Mouse (Mus musculus) intestine, embryonic 15.5 days (tissue): ENCODE results near the gene Orc1. TPM values are rescaled to one million over a fixed set of nuclear protein-coding genes. Genes with fewer than 3 reads are reported as not detected.

ENCODE experiments used
- ATAC-seq: fragments of 200-750 bp; cut with Nextera tagmentation; 2 replicates; pipeline ENCODE4 v1.8.0; 2017; ENCODE audit warnings: moderate TSS enrichment, moderate library complexity
- H3K27ac ChIP-seq: fragments of 300-500 bp; sonication (generic); 2 replicates; pipeline ENCODE4 v1.5.1; 2015; ENCODE audit warnings: mild to moderate bottlenecking, inconsistent platforms
- H3K27me3 ChIP-seq: fragments of 300-500 bp; sonication (generic); replicated peaks from 2 replicates; pipeline ENCODE4 v1.6.1; 2015; ENCODE audit warnings: inconsistent platforms
- H3K36me3 ChIP-seq: fragments of 300-500 bp; sonication (generic); 2 replicates; pipeline ENCODE4 v1.6.1; 2015; ENCODE audit warnings: inconsistent platforms
- H3K4me1 ChIP-seq: fragments of 300-500 bp; sonication (generic); replicated peaks from 2 replicates; pipeline ENCODE4 v1.6.1; 2015; ENCODE audit warnings: inconsistent platforms
- H3K4me2 ChIP-seq: fragments of 300-500 bp; sonication (generic); replicated peaks from 2 replicates; pipeline ENCODE4 v1.6.1; 2015; ENCODE audit warnings: mild to moderate bottlenecking, inconsistent platforms
- H3K4me3 ChIP-seq: fragments of 300-500 bp; sonication (generic); replicated peaks from 2 replicates; pipeline ENCODE4 v1.5.1; 2015; ENCODE audit warnings: inconsistent platforms
- H3K9ac ChIP-seq: fragments of 300-500 bp; sonication (generic); 2 replicates; pipeline ENCODE4 v1.6.1; 2015; ENCODE audit warnings: inconsistent platforms
- H3K9me3 ChIP-seq: fragments of 300-500 bp; sonication (generic); 2 replicates; pipeline ENCODE4 v1.6.1; 2016; ENCODE audit warnings: inconsistent platforms
- WGBS: fragments of 180-500 bp; shearing (Covaris S2); methylation state at CpG from one replicate; pipeline ENCODE4 v1.1.7; 2015; 5-methylcytosine and 5-hydroxymethylcytosine counted together
- polyA plus RNA-seq: library from polyadenylated mRNA; unstranded; fragments of >200 nt; fragmentation: Nextera tagmentation; extraction: Ambion mirVana; gene quantifications from 2 replicates; pipeline ENCODE4 v1.2.1, GENCODE M21; 2015

Gene Orc1
- polyA plus RNA-seq, 1 experiment from 2014 or later = 11.9 TPM

- Histone ChIP-seq H3K4me3 (no peak overlapping the region), H3K4me1 (no peaks in the 10 kb centered on the region), H3K9ac (no peak overlapping the region), H3K27ac (no peak overlapping the region), H3K4me2 (no peak overlapping the region), H3K27me3 (no peaks in the 10 kb centered on the region), H3K36me3 (no peaks in the 10 kb centered on the region; the same call in 1 of the 2 replicates), H3K9me3 (no peaks in the 10 kb centered on the region)
- ATAC-seq = no peak; the same call in 1 of the 2 replicates
- WGBS = 54% methylated on average over 2 of the region's 2 CpGs
Measured at GRCm38 (mm10) chr4:108664407-108664806, 85.2 kb downstream of the Orc1 start.

Other genes with a start within 250 kb of the Orc1 start
- gene Shisal2a, start 196.1 kb upstream of the Orc1 start, polyA plus RNA-seq = 1.3 and 1.6 TPM in 2 replicates
- 37.5 and 42.6 TPM in 2 replicates for gene Gpx7, start 172.5 kb upstream of the Orc1 start, polyA plus RNA-seq
- gene Tut4, start 120.0 kb upstream of the Orc1 start, polyA plus RNA-seq = 45.5 and 49.4 TPM in 2 replicates
- 79.0 and 81.9 TPM in 2 replicates for gene Prpf38a, start 87 bp upstream of the Orc1 start, polyA plus RNA-seq
- 30.9 and 33.9 TPM in 2 replicates for gene Cc2d1b, start 40.5 kb downstream of the Orc1 start, polyA plus RNA-seq
- 0.92 and 1.5 TPM in 2 replicates for gene 3110021N24Rik, start 140.2 kb downstream of the Orc1 start, polyA plus RNA-seq
- gene Zfyve9, start 201.4 kb downstream of the Orc1 start, polyA plus RNA-seq = 4.4 and 5.2 TPM in 2 replicates